Mouse (Mus musculus): ENCODE data around the gene Rusc2.

Rusc2 gene

DNA sequence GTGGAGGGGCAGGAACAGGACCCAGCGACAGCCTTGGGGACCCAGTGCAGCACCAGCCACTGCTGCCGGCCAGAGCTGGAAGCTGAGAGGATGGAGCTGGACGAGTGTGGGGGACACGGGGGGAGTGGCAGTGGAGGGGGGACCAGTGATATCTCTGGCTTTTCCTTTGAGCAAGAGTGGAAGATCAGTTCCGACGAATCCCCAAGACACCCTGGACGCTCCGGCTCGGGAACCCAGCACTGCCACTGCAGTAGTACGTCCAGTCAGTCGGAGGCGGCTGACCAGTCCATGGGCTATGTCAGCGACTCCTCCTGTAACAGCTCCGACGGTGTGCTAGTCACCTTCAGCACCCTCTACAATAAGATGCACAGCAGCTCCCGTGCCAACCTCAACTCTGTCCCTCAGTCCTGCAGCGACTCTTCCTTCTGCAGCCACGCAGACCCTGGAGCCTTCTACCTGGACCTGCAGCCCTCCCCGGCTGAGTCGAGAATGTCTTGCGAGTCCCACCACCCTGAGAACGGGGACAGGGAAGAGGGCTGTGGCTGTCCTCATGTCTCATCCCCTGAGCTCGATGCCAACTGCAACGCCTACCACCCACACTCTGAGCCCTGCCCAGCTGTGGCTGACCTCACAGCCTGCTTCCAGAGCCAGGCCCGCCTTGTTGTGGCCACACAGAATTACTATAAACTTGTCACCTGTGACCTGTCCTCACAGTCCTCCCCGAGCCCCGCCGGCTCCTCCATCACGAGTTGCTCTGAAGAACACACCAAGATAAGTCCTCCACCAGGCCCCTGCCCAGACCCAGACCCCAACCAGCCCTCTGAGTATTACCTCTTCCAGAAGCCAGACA is 33.7 kb downstream of the Rusc2 start:
- DNase-seq (ENCODE audit: low read depth, low spot score), result peak; percentile 31

DNA sequence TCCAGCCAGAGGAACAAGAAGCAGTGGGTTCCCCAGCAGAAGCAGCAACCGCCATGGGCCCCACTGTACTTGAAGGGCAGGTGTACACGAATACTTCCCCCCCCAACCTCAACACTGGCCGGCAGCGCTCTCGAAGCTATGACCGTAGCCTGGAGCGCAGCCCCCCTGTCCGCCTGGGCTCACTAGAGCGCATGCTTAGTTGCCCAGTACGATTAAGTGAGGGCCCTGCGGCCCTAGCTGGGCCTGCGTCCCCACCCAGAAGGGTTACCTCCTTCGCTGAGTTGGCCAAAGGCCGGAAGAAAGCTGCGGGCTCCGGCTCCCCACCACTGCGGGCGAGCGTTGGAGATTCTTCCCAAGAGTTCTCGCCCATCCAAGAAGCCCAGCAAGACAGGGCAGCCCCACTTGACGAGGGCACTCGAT is 34.3 kb downstream of the Rusc2 start:
- DNase-seq (ENCODE audit: low read depth, low spot score), result no peak

DNA sequence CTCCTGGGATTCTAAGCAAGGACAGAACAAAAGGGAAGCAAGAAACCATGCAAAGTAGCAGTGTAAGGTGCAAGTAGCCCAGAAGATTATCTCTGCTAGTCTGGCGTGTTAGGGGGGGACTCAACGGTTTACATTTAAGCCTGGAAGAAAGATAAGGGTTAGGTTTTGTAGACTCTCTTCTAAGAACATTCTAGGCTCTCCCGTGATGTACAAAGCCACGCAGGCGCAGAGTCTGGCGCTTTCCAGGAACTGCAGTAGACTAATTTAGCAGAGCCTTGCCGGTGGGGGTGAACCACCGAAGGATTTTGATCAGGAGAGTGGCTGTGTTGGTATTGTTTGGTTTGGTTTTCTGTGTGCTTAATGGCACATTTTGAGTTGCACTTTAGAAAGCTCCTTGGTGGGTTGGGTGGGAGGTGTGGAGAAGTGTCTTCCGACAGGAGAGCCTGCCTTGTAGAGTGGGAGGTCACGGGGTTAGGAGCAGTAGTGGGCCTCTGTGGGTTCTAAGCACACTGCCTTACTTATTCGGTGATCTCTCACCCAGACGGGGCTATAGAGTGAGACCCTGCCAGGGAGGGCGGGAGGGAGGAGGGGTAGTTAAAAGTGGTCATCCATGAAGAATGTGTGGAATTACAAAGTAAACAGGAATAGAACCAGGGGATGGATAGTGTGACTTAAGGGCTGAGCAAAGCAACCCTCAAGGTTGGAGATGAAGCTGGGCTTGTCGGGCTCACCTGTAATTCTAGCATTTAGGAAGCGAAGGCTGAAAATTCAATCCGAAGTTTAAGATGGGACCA is 35.7 kb downstream of the Rusc2 start:
- no peak for DNase-seq (ENCODE audit: low read depth, low spot score)

DNA sequence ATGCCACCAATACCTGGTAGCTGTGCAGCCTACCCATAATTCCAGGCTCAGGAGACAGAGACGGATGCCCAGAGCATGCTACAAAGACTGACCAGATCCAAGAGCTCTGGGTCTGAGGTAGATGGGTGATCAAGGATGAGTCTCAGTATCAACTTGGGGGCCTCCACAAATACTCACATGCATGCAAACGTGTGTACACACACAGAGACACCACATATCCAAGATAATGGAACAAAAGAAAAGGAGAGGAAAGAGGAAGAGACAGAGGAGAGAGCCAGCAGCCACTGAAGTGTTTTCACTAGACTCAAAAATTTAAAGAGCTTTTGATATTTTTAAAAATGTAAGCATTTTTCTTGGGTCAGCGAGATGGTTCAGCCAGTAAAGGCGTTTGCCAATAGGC is 36.7 kb downstream of the Rusc2 start:
- no peak for DNase-seq (ENCODE audit: low read depth, low spot score)

DNA sequence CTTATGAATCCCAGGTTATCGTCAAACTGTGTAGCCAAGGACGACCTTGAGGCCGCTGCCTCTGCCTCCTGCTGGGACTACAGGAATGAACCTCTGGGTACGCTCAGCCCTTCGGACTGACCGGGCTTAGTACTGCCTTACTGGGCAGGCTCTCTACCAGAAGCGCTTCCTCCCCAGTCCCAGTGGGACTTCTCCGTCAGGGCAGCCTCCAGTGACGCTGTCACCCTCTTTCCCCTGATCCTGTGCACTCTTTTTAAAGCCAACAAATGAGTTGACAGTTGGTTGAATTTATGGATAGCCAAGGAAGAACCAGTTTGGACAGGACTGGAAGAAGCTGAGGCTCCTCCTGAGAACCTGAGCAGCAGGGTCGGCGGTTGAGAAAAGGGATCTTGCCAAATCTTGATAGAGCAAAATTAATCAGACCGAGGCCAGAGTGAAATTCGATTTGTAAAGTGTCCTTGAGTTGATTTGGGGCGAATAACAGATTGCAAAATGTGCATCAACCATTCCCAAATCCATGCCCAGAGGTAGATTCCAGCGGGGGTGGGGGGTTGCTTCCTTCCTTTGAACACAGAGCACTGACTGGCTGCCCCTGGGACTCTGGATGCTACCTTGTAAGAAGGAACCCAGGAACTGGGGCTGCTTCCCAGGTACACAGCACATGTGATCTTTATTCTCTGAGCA is 37.3 kb downstream of the Rusc2 start:
- no peak for DNase-seq (ENCODE audit: low read depth, low spot score)

DNA sequence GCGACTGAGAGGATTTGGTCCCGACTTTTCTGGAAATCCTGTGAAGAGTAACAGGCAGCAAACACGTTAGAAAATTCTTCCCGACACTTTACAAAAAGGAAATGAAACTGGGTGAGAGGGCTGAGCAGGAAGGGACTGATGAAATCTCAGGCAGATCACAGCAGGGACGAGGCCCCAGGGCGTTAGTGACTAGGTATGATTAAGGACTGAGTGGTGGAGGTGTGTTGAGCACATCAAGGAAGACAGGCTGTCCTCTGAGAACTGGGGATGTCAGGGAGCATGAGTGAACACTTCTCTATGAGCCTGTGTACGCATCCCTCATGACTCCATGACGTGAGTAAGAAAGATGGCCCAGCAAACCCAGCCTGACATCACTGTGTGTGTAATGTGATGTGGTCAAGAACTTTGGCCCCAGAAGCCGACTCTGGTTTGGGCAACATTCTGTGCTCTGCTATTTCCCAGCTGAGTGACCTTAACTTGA is 38.1 kb downstream of the Rusc2 start:
- DNase-seq (ENCODE audit: low read depth, low spot score), result peak; percentile 73

DNA sequence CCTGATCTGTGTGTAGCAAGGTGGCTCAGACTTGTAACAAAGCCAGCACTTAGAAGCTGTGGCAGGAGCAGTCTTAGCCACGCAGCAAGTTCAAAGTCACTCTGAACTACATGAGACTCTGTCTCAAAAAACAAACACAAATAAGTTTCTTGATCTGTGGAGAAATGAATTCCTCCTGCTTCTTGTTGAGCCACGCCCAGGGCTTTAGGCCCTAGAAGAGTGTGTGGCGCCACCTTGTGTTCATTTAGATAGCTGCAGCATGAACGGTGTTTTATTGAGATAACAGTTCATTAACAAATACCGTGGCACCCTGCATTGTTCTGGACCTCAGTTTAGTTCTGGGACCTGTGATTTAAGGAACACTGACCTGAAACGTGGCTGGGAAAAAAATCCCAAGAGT is 38.5 kb downstream of the Rusc2 start:
- DNase-seq (ENCODE audit: low read depth, low spot score), result peak; percentile 92

DNA sequence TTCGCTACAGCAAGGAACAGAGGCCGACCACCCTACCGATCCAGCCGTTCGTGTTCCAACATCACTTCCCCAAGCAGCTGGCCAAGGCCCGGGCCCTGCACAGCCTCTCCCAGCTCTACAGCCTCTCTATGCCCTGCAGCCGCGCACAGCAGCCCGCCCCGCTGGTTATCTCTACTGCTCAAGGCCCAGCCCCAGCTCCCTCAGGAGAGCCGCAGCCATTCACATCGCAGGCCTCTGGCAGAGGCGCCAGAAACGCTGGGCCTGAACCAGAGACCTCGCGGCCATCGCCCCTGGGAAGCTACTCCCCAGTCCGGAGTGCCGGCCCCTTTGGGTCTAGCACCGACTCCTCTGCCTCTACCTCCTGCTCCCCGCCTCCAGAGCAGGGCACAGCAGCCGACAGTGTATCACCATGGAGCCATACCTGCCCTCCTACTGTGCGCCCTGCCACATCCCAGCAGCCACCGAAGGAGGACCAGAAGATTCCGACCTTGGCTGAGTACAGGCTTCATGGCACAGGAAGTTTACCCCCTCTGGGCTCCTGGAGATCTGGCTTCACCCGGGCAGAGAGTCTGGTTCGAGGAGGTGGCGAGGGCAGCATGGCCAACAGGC is 40.0 kb downstream of the Rusc2 start:
- no peak for DNase-seq (ENCODE audit: low read depth, low spot score)

DNA sequence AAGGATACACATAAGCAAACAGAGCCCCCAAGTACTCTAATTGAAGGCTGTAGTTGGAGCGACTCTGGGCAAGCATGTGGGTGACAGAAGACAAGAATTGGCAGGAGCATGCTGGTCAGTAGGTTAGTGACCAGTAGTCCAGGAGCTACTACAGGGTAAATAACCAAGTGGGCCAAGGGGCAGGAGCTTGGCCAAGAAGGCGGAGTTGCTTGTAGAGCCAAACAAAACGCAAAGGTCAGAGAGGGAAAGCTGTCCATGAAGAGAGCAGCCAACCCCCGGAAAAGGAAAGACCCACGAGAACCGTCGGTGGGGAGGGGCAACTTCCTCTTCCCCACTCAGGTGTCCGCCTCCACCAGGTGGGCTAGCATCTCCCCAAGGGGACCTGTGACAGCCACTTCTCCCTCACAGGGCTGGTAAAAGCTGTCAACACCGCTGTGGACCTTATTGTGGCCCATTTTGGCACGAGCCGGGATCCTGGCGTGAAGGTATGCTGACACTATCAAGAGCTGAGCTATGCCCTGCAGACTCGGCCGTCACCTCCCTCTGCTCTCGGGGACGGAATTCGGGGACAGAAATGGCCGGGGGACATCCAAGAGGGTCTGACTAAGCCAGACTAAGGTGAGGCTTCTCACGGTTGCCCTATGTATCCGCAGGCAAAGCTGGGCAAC is 41.6 kb downstream of the Rusc2 start:
- no peak for DNase-seq (ENCODE audit: low read depth, low spot score)

DNA sequence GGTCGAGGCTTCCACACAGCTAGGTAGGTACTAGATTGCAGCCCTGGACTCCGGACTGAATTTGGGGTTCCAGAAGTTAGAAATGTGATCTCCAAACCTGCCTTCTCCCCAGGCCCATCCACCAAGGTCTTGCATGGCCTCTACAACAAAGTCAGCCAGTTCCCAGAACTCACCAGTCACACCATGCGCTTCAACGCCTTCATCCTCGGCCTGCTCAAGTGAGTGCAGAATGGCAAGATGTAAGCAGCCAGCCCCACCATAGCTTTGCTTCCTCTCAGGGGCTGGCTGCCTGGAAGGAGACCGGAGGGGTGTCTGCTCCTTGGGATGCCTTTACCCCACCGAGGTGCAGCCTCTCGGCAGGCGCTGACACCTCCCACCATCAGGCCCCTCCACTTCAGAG is 42.3 kb downstream of the Rusc2 start:
- DNase-seq (ENCODE audit: low read depth, low spot score), result no peak

DNA sequence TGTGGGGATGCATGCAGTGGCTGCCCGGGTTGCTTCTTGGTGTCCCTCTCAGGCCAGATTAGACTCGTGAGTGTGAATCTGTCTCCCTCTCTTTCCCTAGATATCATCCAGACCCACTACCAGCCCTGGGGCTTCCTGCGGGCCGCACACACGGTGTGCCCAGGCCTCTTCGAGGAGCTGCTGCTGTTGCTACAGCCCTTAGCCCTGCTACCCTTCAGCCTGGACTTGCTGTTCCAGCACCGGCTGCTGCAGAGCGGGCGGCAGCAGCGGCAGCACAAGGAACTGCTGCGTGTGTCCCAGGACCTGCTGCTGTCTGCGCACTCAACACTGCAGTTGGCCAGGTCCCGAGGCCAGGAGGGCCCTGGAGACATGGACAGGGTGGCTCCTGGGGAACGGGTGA is 43.4 kb downstream of the Rusc2 start:
- no peak for DNase-seq (ENCODE audit: low read depth, low spot score)

DNA sequence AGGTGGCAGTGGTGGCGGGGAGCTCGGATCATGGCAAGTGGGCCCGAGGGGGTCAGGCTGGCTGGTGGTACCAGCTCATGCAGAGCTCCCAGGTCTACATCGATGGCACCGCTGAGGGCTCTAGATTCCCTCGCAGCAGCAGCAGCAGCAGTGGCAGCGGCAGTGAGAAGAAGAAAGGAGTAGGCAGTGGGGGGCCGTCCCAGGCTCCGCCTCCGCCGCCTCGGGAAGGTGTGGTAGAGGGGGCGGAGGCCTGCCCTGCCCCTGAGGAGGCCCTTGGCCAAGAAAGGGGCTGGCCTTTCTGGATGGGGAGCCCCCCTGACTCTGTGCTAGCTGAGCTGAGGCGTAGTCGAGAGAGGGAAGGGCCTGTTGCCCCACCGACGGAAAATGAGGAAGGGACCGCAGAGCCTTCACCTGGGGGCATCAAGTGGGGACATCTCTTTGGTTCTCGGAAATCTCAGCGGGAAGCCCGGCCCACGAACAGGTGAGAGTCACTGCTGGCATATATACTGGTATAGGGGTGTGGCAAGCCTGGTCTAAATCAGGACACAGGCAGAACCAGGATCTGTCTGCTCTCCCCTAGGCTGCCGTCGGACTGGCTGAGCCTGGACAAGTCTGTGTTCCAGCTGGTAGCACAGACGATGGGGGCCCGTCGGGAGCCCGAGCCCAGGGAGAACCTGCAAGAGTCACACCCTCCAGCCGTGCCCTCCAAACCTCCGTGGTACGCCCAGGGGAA is 44.0 kb downstream of the Rusc2 start:
- DNase-seq (ENCODE audit: low read depth, low spot score), result no peak

DNA sequence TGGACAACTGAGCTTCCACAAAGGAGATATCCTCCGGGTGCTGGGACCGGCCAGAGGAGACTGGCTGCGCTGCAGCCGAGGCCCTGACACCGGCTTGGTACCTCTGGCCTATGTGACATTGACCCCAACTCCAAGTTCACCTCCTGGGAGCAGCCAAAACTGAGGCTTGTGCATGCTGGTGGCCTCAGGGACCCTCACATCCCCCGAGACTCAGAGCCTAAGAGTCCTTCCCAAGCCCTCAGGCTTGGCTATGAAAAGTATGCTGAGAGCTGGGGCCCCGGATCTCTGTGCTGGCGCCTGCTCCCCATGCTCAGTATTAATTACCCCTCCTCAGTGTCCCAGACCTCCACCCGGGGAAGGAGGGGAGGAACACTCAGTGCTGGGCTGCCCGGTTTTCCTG is 44.7 kb downstream of the Rusc2 start:
- no peak for DNase-seq (ENCODE audit: low read depth, low spot score)

DNA sequence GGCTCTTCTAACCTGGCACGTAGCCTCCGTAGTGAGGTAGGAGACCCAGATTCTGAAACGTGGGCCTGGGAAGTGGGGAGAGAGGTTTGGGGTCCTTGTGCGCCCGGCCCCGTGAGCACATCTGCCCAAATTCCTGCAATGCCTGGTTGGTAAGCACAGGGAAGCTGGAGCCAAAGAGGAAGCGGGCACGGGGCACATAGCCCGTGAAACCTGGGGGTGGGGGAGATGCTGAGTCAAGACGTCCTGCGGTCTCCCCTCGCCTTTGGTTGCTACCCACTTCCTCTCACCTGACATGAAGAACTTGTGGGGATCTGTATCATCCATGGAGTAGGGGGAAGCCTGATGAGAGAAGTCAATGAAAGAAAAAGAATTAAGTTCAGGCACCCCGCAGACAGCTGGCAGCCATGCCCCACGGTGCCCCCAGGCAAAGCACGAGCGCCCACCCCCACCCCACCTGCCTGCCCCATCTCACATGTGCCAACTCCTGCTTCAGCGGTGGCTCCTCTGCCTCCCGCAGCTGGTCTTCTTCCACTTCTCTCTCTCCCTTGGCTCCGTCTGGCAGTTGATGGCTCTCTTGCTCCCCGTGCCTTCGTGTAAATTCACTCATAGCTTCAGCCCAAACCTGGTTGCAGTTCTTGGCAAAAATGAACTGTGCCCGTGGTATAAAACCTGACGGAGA is 45.9 kb downstream of the Rusc2 start:
- DNase-seq (ENCODE audit: low read depth, low spot score), result no peak

DNA sequence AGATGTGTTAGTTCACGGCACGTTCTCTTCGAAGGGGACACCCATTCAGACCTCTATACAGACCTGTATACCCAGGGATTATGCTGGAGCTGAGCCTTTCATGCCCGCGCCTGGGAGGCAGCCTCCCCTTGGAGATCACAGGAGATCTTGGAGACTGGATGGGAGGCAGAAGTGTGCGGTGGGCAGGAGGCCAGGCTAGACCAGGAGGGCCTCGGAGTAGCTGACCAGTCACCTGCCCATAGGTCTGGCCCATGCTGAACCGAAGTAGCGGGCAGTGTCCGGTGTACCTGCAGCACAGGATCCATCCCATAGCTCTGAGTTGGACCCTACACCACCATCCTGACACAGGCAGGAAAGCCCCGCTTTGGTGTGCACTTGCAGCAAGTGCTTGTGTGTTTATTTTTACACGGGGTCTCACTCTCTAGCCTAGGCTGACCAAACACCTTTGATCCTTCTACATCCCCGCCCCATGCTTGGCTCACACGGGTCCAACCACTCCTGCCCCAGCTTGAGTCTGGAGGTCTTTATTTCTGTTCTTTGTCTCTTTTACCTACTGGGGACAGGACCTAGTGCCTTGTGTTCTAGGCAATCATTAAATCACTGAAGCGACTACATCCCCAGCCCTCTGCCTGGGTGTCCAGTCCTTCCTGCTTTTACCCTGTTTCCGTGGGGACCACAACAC is 46.5 kb downstream of the Rusc2 start:
- no peak for DNase-seq (ENCODE audit: low read depth, low spot score)

DNA sequence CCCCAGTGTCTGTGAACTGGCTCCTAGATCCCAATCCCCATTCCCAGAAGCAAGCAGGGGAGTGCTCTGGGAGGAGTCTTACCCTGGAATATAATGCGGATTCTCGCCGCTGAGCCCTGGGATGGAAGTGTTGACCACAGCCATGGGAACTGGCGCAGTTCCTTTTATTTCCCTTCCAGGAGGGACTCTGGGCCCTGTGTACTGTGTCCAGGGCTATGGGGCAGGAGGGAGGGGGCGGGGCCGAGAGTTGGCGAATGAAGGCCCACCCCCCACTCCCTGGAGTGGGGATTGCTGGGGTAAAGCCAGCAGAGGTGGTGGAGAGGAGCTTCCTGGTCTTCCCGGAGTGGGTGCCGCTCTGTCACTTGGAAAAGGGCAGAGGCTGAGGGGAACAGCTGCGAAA is 47.2 kb downstream of the Rusc2 start, which contains the start of gene Fam166b:
Gene Fam166b, minus strand, starts transcription at position 189 of the 400 bp plus-strand sequence.
- DNase-seq (ENCODE audit: low read depth, low spot score), result no peak

DNA sequence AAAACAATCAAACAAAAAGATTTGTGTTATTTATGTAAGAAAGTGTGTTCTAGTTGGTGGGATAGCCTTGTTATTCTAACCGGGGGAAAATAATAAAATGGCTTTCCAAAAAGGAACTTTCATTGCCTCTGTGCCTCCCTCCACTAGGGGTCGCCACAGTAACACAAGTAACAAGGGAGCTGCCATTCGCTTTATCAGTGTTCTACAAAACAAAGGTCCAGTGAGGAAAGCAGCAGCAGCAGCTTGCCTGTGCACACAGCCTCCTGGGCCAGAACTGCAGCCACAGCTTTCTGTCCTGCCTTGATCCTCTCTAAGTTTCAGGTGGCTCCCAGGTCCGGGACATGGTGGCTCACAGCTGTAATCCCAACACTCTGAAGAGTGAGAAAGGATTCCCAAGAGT is 49.9 kb downstream of the Rusc2 start:
- peak; percentile 92 for DNase-seq (ENCODE audit: low read depth, low spot score)

DNA sequence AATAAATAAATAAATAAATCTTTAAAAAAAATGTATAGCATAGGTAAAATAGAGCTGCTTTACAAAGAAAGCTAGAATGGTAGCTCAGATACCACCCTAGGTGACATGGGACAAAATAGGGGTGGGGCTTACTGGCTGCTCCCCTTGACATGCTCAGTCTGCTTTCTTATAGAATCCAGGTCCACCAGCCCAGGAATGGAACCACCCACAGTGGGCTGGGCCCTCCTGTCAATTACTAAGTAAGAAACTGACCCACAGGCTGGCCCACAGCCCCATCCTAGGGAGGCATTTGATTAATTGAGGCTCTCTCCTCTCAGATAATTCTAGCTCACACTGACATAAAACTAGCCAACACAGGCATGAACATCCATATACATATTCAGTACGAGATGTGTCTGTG is 51.1 kb downstream of the Rusc2 start:
- peak; percentile 56 for DNase-seq (ENCODE audit: low read depth, low spot score)

DNA sequence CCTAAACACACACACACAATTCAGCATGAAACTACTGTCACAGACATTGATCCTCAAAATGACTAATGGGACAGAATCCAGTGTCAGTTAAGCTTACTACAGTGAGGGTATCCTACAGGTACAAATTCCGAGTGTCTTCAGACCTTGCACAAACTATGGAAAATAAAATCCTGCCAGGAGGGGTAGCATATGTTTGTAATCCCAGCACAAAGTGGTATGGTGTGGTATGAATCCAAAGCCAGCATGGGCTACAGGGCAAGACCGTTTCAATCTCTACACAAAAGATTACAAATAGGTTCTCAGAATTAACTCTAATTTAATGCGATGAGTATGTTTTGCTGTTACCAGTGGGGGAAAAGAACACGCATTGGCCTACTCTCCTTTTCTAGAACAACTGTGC is 59.9 kb downstream of the Rusc2 start, which contains the start of gene Tesk1:
Gene Tesk1, plus strand, starts transcription at position 301 of the 400 bp plus-strand sequence.
- DNase-seq (ENCODE audit: low read depth, low spot score), result no peak

Measured in 3T3-L1 (cell line).